Mouse (Mus musculus) c-Kit-positive CD71-positive TER-119-negative erythroid progenitor cells, embryonic 14.5 days (primary cell): ENCODE results near the gene Scn2b.

ENCODE experiments used
- DNase-seq: peaks from one replicate; pipeline ENCODE4 v3.0.0-alpha.2; 2013; ENCODE audit warnings: low read depth

Gene Scn2b

GRCm38 (mm10) chr9:45117741-45118431 lies at the start of gene Scn2b:
Gene Scn2b, plus strand, starts transcription at chr9:45117782.
- DNase-seq: no peak

GRCm38 (mm10) chr9:45071800-45072199 lies 45.8 kb upstream of the Scn2b start:
- DNase-seq: no peak

- DNase-seq: no peak
Observed at GRCm38 (mm10) chr9:45077859-45078258, 39.7 kb upstream of the Scn2b start.

- no peak for DNase-seq
Observed at GRCm38 (mm10) chr9:45079011-45079410, 38.6 kb upstream of the Scn2b start, which contains the start of gene Jaml. Gene Jaml, plus strand, starts transcription at chr9:45079183.

GRCm38 (mm10) chr9:45083132-45083531 lies 34.5 kb upstream of the Scn2b start:
- no peak for DNase-seq

- DNase-seq: no peak
Observed at GRCm38 (mm10) chr9:45084556-45084955, 33.0 kb upstream of the Scn2b start.

- DNase-seq: no peak
Observed at GRCm38 (mm10) chr9:45085741-45086690, 31.6 kb upstream of the Scn2b start.

GRCm38 (mm10) chr9:45088040-45088439 lies 29.5 kb upstream of the Scn2b start:
- DNase-seq: no peak

- no peak for DNase-seq
Observed at GRCm38 (mm10) chr9:45090811-45091210, 26.8 kb upstream of the Scn2b start.

GRCm38 (mm10) chr9:45092641-45093040 lies 24.9 kb upstream of the Scn2b start:
- DNase-seq: no peak

GRCm38 (mm10) chr9:45095149-45095937 lies 22.2 kb upstream of the Scn2b start:
- no peak for DNase-seq

GRCm38 (mm10) chr9:45097877-45098276 lies 19.7 kb upstream of the Scn2b start:
- DNase-seq: no peak

- no peak for DNase-seq
Observed at GRCm38 (mm10) chr9:45098426-45098825, 19.2 kb upstream of the Scn2b start.

- no peak for DNase-seq
Observed at GRCm38 (mm10) chr9:45102528-45102927, 15.1 kb upstream of the Scn2b start.

GRCm38 (mm10) chr9:45103211-45103979 lies 14.2 kb upstream of the Scn2b start:
- DNase-seq: no peak

GRCm38 (mm10) chr9:45105596-45106374 lies 11.8 kb upstream of the Scn2b start:
- DNase-seq: no peak

- no peak for DNase-seq
Observed at GRCm38 (mm10) chr9:45115706-45116105, 1.9 kb upstream of the Scn2b start.

- DNase-seq: no peak
Observed at GRCm38 (mm10) chr9:45116819-45117218, 763 bp upstream of the Scn2b start.

- DNase-seq: no peak
Observed at GRCm38 (mm10) chr9:45118552-45118951, 970 bp downstream of the Scn2b start.

- no peak for DNase-seq
Observed at GRCm38 (mm10) chr9:45119316-45119953, 1.9 kb downstream of the Scn2b start.
